Mouse (Mus musculus) MN1 (cell line): ENCODE measurements at regions not wholly inside any gene's neighbourhood (a gene's known extent, or its start where the extent isn't known, plus 50 kb on each side); places are given as distances from the start of the nearest gene placed in this dataset.

Source experiments
- DNase-seq: peaks from one replicate; pipeline ENCODE4 v3.0.0-alpha.2; 2016; ENCODE audit warnings: low spot score

GRCm38 (mm10) chr8:126713181-126713580, 119.4 kb upstream of the Irf2bp2 start:
- no peak for DNase-seq

GRCm38 (mm10) chr8:126712749-126713148, 119.0 kb upstream of the Irf2bp2 start:
- DNase-seq, result peak; percentile 37

GRCm38 (mm10) chr8:126708956-126709355, 115.2 kb upstream of the Irf2bp2 start:
- DNase-seq, result no peak

GRCm38 (mm10) chr8:126707300-126707902, 113.6 kb upstream of the Irf2bp2 start:
- peak; percentile 36 for DNase-seq

- DNase-seq, result no peak
Observed at GRCm38 (mm10) chr8:126706247-126706646, 112.5 kb upstream of the Irf2bp2 start.

GRCm38 (mm10) chr8:126705391-126705790, 111.6 kb upstream of the Irf2bp2 start:
- no peak for DNase-seq

- DNase-seq, result no peak
Observed at GRCm38 (mm10) chr8:126704706-126705105, 110.9 kb upstream of the Irf2bp2 start.

GRCm38 (mm10) chr8:126703546-126703945, 109.8 kb upstream of the Irf2bp2 start:
- no peak for DNase-seq

- no peak for DNase-seq
Observed at GRCm38 (mm10) chr8:126702294-126702693, 108.5 kb upstream of the Irf2bp2 start.

- DNase-seq, result no peak
Observed at GRCm38 (mm10) chr8:126699389-126699775, 105.6 kb upstream of the Irf2bp2 start.

- DNase-seq, result no peak
Observed at GRCm38 (mm10) chr8:126698601-126699388, 105.0 kb upstream of the Irf2bp2 start.

- DNase-seq, result no peak
Observed at GRCm38 (mm10) chr8:126696346-126697010, 102.7 kb upstream of the Irf2bp2 start.

- DNase-seq, result no peak
Observed at GRCm38 (mm10) chr8:126694370-126694769, 100.6 kb upstream of the Irf2bp2 start.

- no peak for DNase-seq
Observed at GRCm38 (mm10) chr8:126693642-126694041, 99.9 kb upstream of the Irf2bp2 start.

GRCm38 (mm10) chr8:126692711-126693110, 98.9 kb upstream of the Irf2bp2 start:
- no peak for DNase-seq

GRCm38 (mm10) chr8:126692263-126692662, 98.5 kb upstream of the Irf2bp2 start:
- no peak for DNase-seq

GRCm38 (mm10) chr8:126688450-126688849, 94.7 kb upstream of the Irf2bp2 start:
- no peak for DNase-seq

- peak; percentile 37 for DNase-seq
Observed at GRCm38 (mm10) chr8:126688014-126688413, 94.2 kb upstream of the Irf2bp2 start.

- DNase-seq, result peak; percentile 93
Observed at GRCm38 (mm10) chr8:126686827-126687226, 93.0 kb upstream of the Irf2bp2 start.

GRCm38 (mm10) chr8:126685365-126685764, 91.6 kb upstream of the Irf2bp2 start:
- DNase-seq, result no peak

GRCm38 (mm10) chr8:126683950-126684349, 90.2 kb upstream of the Irf2bp2 start:
- peak; percentile 89 for DNase-seq

- DNase-seq, result no peak
Observed at GRCm38 (mm10) chr8:126683555-126683947, 89.8 kb upstream of the Irf2bp2 start.
